Mouse (Mus musculus): ENCODE results near the gene Osbpl10. TPM values are rescaled to one million over a fixed set of nuclear protein-coding genes. Genes with fewer than 3 reads are reported as not detected.
A peak's percentile ranks its signal among the peaks of the same experiment; 100 is the strongest.
"Not testable (repeated sequence)": the region's sequence is repeated elsewhere in the genome, so short reads cannot be mapped to it uniquely, and the experiment has no call there.

Osbpl10 gene
- polyA plus RNA-seq, 1 experiment from 2014 or later, result 0.90 TPM

DNA sequence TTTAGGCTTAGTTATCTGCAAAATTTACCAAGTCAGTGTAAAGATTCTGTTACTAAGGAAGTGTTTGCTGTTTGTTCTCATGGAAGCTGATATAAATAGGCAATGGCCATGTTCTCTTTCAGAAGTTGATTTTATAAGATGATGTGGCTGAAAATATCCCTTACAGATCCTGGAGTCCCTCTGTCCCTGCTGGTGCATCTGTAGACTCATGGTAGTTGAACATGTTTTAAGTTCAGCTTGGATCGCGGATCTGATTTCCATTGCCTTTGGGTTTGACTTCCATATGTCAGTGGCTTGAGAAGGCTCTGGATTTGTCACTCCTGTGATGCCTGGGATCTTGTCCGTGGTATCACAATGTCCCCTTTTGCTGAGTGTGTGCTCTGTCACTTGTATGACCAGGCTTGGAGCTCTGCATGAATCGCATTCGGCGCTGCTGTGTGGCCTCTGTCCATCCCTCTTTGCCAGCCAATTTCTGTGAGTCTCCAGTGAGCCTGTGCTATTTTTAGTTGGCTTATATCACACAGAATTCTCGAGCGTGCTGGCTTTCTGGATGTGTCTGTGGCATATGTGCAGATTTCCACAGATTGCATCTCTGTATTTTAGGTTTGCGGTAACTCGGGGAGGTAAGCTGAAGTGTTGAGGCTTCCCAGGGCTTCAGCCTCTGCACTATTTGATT, 45.5 kb downstream of the Osbpl10 start:
- ATAC-seq (replicated peaks; ENCODE audit: insufficient number of reproducible peaks, low FRiP score, low TSS enrichment, low read depth) (no peak), DNase-seq (ENCODE audit: low spot score) (no peak)
- H3K4me1 ChIP-seq (ENCODE audit: control insufficient read depth, insufficient read depth, low read length), result no peaks in the 10 kb centered on the region
- no peaks in the 10 kb centered on the region for H3K27me3 ChIP-seq (ENCODE audit: control insufficient read depth, insufficient read depth, low read length)
- H3K4me2 ChIP-seq (ENCODE audit: low read depth, low read length), result no peak overlapping the region
- no peak overlapping the region for H3K4me3 ChIP-seq (ENCODE audit: low read depth, low read length)
- no peaks in the 10 kb centered on the region for H3K36me3 ChIP-seq (replicated peaks; ENCODE audit: control insufficient read depth, insufficient read depth, low read depth, low read length)
- H3K9me3 ChIP-seq (replicated peaks; ENCODE audit: control insufficient read depth, low read length), result no peaks in the 10 kb centered on the region
- no peak overlapping the region for H3K27ac ChIP-seq (replicated peaks; ENCODE audit: low read depth, low read length)
- H3K9ac ChIP-seq (replicated peaks; ENCODE audit: low read length), result no peak overlapping the region
- WGBS, result 91% methylated on average over 10 of the region's 10 CpGs

DNA sequence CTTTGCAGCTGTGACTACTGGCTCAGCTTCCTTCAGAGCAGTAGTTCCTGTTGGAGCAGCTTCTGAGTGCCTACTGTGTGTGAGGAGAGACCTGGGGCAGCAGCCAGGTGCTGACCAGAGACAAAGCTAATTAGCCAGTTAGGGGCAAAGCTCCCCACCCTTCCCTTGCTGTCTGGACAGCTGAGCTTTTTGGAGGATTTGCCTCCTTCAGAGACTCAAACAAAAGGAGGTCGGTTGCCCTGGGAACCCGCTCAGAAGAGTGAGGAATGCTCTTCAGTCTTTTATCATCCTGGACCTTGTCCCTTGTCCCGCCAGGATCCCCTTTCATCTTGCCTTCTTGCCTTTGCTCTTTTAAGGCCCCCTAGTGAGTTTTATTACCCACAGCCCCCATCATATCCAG, 50.9 kb downstream of the Osbpl10 start:
- peak; percentile 56 for ATAC-seq (replicated peaks; ENCODE audit: insufficient number of reproducible peaks, low FRiP score, low TSS enrichment, low read depth)
- no peak overlapping the region for H3K9ac ChIP-seq (replicated peaks; ENCODE audit: low read length)
- no peak overlapping the region for H3K27ac ChIP-seq (replicated peaks; ENCODE audit: low read depth, low read length)
- H3K27me3 ChIP-seq (ENCODE audit: control insufficient read depth, insufficient read depth, low read length), result no peaks in the 10 kb centered on the region
- no peak overlapping the region for H3K4me3 ChIP-seq (ENCODE audit: low read depth, low read length)
- H3K4me2 ChIP-seq (ENCODE audit: low read depth, low read length), result no peak overlapping the region
- H3K4me1 ChIP-seq (ENCODE audit: control insufficient read depth, insufficient read depth, low read length), result no peaks in the 10 kb centered on the region
- H3K36me3 ChIP-seq (replicated peaks; ENCODE audit: control insufficient read depth, insufficient read depth, low read depth, low read length), result no peaks in the 10 kb centered on the region
- 4% methylated on average over 3 of the region's 3 CpGs for whole genome bisulfite sequencing
- peak; percentile 48 for DNase-seq (ENCODE audit: low spot score)
- H3K9me3 ChIP-seq (replicated peaks; ENCODE audit: control insufficient read depth, low read length), result no peaks in the 10 kb centered on the region

DNA sequence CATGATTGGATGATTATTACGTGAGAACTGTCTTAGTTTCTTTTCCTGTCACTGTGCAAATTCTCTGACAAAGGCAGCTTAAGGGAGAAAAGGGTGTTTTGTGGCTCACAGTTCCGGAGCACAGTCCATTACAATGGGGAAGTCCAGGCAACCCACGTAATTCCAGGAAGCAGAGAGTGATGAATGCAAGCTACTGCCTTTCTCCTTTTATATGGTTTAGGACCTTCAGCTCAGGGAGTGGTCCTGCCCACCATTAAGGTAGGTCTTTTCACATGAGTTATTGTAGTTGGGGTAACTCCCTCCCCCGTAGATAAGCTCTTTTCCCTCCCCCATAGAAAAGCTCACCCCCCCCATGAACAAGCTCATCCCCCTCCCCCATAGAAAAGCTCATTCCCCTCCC, 52.2 kb downstream of the Osbpl10 start:
- no peaks in the 10 kb centered on the region for H3K27me3 ChIP-seq (ENCODE audit: control insufficient read depth, insufficient read depth, low read length)
- no peak for ATAC-seq (replicated peaks; ENCODE audit: insufficient number of reproducible peaks, low FRiP score, low TSS enrichment, low read depth)

DNA sequence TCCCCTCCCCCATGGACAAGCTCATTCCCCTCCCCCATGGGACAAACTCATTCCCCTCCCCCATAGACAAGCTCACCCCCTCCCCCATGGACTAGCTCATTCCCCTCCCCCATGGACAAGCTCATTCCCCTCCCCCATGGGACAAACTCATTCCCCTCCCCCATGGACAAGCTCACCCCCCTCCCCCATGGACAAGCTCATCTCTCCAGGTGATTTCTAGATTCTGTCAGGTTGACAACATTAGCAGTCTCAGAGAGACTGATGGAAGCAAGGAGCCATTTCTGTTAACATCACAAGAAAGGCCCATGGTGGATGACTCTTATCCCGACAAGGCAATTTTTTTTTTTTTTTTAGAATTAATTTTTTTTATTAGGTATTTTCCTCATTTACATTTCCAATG, 52.7 kb downstream of the Osbpl10 start:
- not testable (repeated sequence) for H3K27ac ChIP-seq (replicated peaks; ENCODE audit: low read depth, low read length); H3K27me3 ChIP-seq (ENCODE audit: control insufficient read depth, insufficient read depth, low read length); DNase-seq (ENCODE audit: low spot score); H3K36me3 ChIP-seq (replicated peaks; ENCODE audit: control insufficient read depth, insufficient read depth, low read depth, low read length); H3K4me2 ChIP-seq (ENCODE audit: low read depth, low read length); H3K4me3 ChIP-seq (ENCODE audit: low read depth, low read length); H3K9me3 ChIP-seq (replicated peaks; ENCODE audit: control insufficient read depth, low read length); ATAC-seq (replicated peaks; ENCODE audit: insufficient number of reproducible peaks, low FRiP score, low TSS enrichment, low read depth); H3K4me1 ChIP-seq (ENCODE audit: control insufficient read depth, insufficient read depth, low read length); H3K9ac ChIP-seq (replicated peaks; ENCODE audit: low read length)
- WGBS, result 94% methylated on average over 1 of the region's 1 CpGs

More for the DNA sequence above, 52.2 kb downstream of the Osbpl10 start:
- no peak overlapping the region for H3K27ac ChIP-seq (replicated peaks; ENCODE audit: low read depth, low read length)
- no peaks in the 10 kb centered on the region for H3K9me3 ChIP-seq (replicated peaks; ENCODE audit: control insufficient read depth, low read length)
- no peak overlapping the region for H3K4me3 ChIP-seq (ENCODE audit: low read depth, low read length)
- 76% methylated on average over 4 of the region's 4 CpGs for WGBS
- no peaks in the 10 kb centered on the region for H3K4me1 ChIP-seq (ENCODE audit: control insufficient read depth, insufficient read depth, low read length)
- no peak overlapping the region for H3K4me2 ChIP-seq (ENCODE audit: low read depth, low read length)
- no peak overlapping the region for H3K9ac ChIP-seq (replicated peaks; ENCODE audit: low read length)
- no peaks in the 10 kb centered on the region for H3K36me3 ChIP-seq (replicated peaks; ENCODE audit: control insufficient read depth, insufficient read depth, low read depth, low read length)
- no peak for DNase-seq (ENCODE audit: low spot score)

DNA sequence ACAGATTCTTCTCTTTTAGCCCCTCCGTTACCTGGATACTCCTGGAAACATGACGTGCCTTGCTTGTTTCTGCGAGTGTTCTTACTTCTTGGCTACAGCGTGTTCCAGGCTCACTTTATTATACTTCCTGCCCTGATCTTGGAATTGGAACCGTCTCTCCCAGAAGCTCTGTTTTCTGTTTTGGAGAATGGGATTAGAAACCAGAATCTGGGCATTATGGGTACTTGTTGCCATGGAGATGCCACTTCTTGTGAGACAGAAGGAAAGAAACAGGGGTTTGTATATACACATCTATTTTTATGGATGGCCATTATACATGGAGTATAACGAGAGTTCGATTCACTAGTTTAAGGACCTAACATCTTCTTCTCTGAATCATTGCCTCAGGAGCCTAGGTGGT, 54.4 kb downstream of the Osbpl10 start:
- Histone ChIP-seq H3K27ac (replicated peaks; ENCODE audit: low read depth, low read length) (no peak overlapping the region), H3K27me3 (ENCODE audit: control insufficient read depth, insufficient read depth, low read length) (no peaks in the 10 kb centered on the region), H3K4me1 (ENCODE audit: control insufficient read depth, insufficient read depth, low read length) (no peaks in the 10 kb centered on the region), H3K9me3 (replicated peaks; ENCODE audit: control insufficient read depth, low read length) (no peaks in the 10 kb centered on the region), H3K9ac (replicated peaks; ENCODE audit: low read length) (no peak overlapping the region), H3K36me3 (replicated peaks; ENCODE audit: control insufficient read depth, insufficient read depth, low read depth, low read length) (no peaks in the 10 kb centered on the region), H3K4me3 (ENCODE audit: low read depth, low read length) (no peak overlapping the region), H3K4me2 (ENCODE audit: low read depth, low read length) (no peak overlapping the region)
- DNase-seq (ENCODE audit: low spot score) (no peak), ATAC-seq (replicated peaks; ENCODE audit: insufficient number of reproducible peaks, low FRiP score, low TSS enrichment, low read depth) (no peak)
- WGBS, result 93% methylated on average over 7 of the region's 7 CpGs

DNA sequence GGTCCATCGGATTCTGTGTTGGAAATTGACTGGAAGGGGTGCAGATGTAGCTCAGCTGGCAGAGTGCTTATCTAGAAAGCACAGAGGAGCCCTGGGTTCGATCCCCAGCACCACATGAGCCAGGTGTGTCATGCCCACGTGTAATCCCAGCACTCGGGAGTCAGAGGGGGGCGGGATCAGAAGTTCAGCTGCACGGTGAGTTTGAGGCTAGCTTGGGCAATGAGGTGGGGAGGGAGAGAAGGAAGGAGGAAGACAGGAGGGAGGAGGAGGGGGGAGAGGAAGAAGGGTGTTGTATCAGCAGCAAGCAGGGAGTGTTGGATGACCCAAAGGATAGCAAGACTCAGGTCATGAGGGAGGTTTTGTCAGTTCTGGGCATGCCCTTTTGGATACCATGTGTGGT, 55.9 kb downstream of the Osbpl10 start:
- Histone ChIP-seq H3K4me3 (ENCODE audit: low read depth, low read length) (no peak overlapping the region), H3K4me2 (ENCODE audit: low read depth, low read length) (no peak overlapping the region), H3K27ac (replicated peaks; ENCODE audit: low read depth, low read length) (no peak overlapping the region), H3K4me1 (ENCODE audit: control insufficient read depth, insufficient read depth, low read length) (no peaks in the 10 kb centered on the region; the same call in 1 of the 2 replicates), H3K27me3 (ENCODE audit: control insufficient read depth, insufficient read depth, low read length) (no peaks in the 10 kb centered on the region), H3K9me3 (replicated peaks; ENCODE audit: control insufficient read depth, low read length) (no peaks in the 10 kb centered on the region), H3K9ac (replicated peaks; ENCODE audit: low read length) (no peak overlapping the region), H3K36me3 (replicated peaks; ENCODE audit: control insufficient read depth, insufficient read depth, low read depth, low read length) (no peaks in the 10 kb centered on the region)
- ATAC-seq (replicated peaks; ENCODE audit: insufficient number of reproducible peaks, low FRiP score, low TSS enrichment, low read depth) (no peak), DNase-seq (ENCODE audit: low spot score) (no peak)
- 78% methylated on average over 6 of the region's 6 CpGs for WGBS

DNA sequence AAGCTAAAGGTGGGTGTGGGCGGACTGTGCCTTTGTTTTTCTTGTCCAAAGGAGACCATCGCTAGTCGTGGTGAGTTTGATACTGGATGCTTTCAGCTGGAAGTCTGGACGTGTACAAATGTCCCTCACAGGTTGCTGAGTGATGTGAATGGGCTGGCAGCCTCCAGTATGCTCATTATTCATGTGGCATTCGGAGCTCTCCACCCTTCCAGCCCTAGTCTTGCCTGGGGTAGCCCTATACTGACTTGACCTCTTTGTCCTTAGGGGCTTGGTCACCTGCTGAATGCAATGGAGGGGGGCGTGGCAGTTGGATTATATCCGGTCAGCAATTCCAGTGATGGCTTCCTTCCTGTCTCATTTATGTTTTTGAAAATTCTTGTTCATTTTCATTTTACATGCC, 56.4 kb downstream of the Osbpl10 start:
- Histone ChIP-seq H3K9me3 (replicated peaks; ENCODE audit: control insufficient read depth, low read length) (no peaks in the 10 kb centered on the region), H3K4me3 (ENCODE audit: low read depth, low read length) (no peak overlapping the region), H3K27ac (replicated peaks; ENCODE audit: low read depth, low read length) (no peak overlapping the region), H3K9ac (replicated peaks; ENCODE audit: low read length) (no peak overlapping the region), H3K27me3 (ENCODE audit: control insufficient read depth, insufficient read depth, low read length) (no peaks in the 10 kb centered on the region), H3K36me3 (replicated peaks; ENCODE audit: control insufficient read depth, insufficient read depth, low read depth, low read length) (no peaks in the 10 kb centered on the region), H3K4me1 (ENCODE audit: control insufficient read depth, insufficient read depth, low read length) (no peaks in the 10 kb centered on the region; the same call in 1 of the 2 replicates), H3K4me2 (ENCODE audit: low read depth, low read length) (no peak overlapping the region)
- WGBS, result 78% methylated on average over 7 of the region's 7 CpGs
- no peak for DNase-seq (ENCODE audit: low spot score)
- no peak for ATAC-seq (replicated peaks; ENCODE audit: insufficient number of reproducible peaks, low FRiP score, low TSS enrichment, low read depth)

DNA sequence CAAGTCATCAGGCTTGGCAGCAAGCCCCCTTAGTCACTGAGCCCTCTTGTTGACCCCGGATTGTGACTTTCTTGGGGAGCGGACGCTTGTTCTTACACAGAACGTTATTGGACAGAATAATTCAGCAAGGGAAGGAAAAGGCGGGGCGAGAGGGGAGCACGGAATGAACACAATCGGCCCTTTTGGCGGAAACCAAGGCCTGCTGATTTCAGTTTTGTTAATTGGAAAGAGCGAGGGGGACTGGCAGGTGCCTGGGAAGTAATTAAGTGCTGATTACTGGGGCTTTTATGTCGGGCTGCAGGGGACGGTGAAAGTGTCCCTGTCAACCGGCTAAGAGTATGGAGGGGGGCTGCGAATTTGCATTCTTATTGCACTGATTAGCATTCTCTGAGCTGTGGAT, 59.8 kb downstream of the Osbpl10 start:
- WGBS, result 22% methylated on average over 14 of the region's 14 CpGs
- ATAC-seq (replicated peaks; ENCODE audit: insufficient number of reproducible peaks, low FRiP score, low TSS enrichment, low read depth) (0 out of 2 replicates have a peak, but pooled peaks have one; percentile 31), DNase-seq (ENCODE audit: low spot score) (peak; percentile 49)
- no peaks in the 10 kb centered on the region for H3K9me3 ChIP-seq (replicated peaks; ENCODE audit: control insufficient read depth, low read length)
- no peak overlapping the region for H3K4me2 ChIP-seq (ENCODE audit: low read depth, low read length)
- no peak overlapping the region for H3K4me3 ChIP-seq (ENCODE audit: low read depth, low read length)
- H3K36me3 ChIP-seq (replicated peaks; ENCODE audit: control insufficient read depth, insufficient read depth, low read depth, low read length), result no peaks in the 10 kb centered on the region
- H3K9ac ChIP-seq (replicated peaks; ENCODE audit: low read length), result no peak overlapping the region
- H3K4me1 ChIP-seq (ENCODE audit: control insufficient read depth, insufficient read depth, low read length), result no peaks in the 10 kb centered on the region; the same call in 1 of the 2 replicates
- no peak overlapping the region for H3K27ac ChIP-seq (replicated peaks; ENCODE audit: low read depth, low read length)
- no peaks in the 10 kb centered on the region for H3K27me3 ChIP-seq (ENCODE audit: control insufficient read depth, insufficient read depth, low read length)

Measured in embryonic facial prominence, embryonic 11.5 days (tissue).